Mouse (Mus musculus) 3T3-L1 (cell line): Measurements from ENCODE around the gene Nrbp1.
A peak's percentile ranks its signal among the peaks of the same experiment; 100 is the strongest.

ENCODE experiments used
- DNase-seq: peaks from one replicate; pipeline ENCODE4 v3.0.0-alpha.2; 2015; ENCODE audit warnings: low read depth, low spot score

Gene Nrbp1

GRCm38 (mm10) chr5:31257616-31258015, 17.0 kb downstream of the Nrbp1 start:
- no peak for DNase-seq

GRCm38 (mm10) chr5:31266101-31266500, 25.4 kb downstream of the Nrbp1 start:
- DNase-seq = no peak

- no peak for DNase-seq
Observed at GRCm38 (mm10) chr5:31267686-31268085, 27.0 kb downstream of the Nrbp1 start.

GRCm38 (mm10) chr5:31273018-31273417, 32.4 kb downstream of the Nrbp1 start:
- no peak for DNase-seq

- DNase-seq = no peak
Observed at GRCm38 (mm10) chr5:31279245-31279988, 38.8 kb downstream of the Nrbp1 start.

- DNase-seq = no peak
Observed at GRCm38 (mm10) chr5:31288225-31288624, 47.6 kb downstream of the Nrbp1 start.

GRCm38 (mm10) chr5:31288655-31289054, 48.0 kb downstream of the Nrbp1 start:
- peak; percentile 29 for DNase-seq

GRCm38 (mm10) chr5:31289626-31290230, 49.1 kb downstream of the Nrbp1 start:
- peak; percentile 22 for DNase-seq

GRCm38 (mm10) chr5:31290521-31291360, 50.1 kb downstream of the Nrbp1 start, which contains the start of gene Ift172:
Ift172 (minus strand) TSS chr5:31291116.
- DNase-seq = peak; percentile 99

GRCm38 (mm10) chr5:31291361-31291688, 50.7 kb downstream of the Nrbp1 start:
- no peak for DNase-seq

- no peak for DNase-seq
Observed at GRCm38 (mm10) chr5:31294964-31295605, 54.4 kb downstream of the Nrbp1 start.

GRCm38 (mm10) chr5:31295606-31296141, 55.0 kb downstream of the Nrbp1 start, which contains the start of gene Fndc4:
Fndc4 (minus strand) TSS chr5:31296080.
- no peak for DNase-seq

- DNase-seq = no peak
Observed at GRCm38 (mm10) chr5:31297047-31297757, 56.5 kb downstream of the Nrbp1 start, which contains the start of gene Gckr. Gckr (plus strand) TSS chr5:31297443.

GRCm38 (mm10) chr5:31297981-31298380, 57.3 kb downstream of the Nrbp1 start:
- DNase-seq = no peak

- peak; percentile 61 for DNase-seq
Observed at GRCm38 (mm10) chr5:31298486-31298885, 57.8 kb downstream of the Nrbp1 start.
